Mouse (Mus musculus): ENCODE data around the gene Acvr1.

The Acvr1 gene

DNA sequence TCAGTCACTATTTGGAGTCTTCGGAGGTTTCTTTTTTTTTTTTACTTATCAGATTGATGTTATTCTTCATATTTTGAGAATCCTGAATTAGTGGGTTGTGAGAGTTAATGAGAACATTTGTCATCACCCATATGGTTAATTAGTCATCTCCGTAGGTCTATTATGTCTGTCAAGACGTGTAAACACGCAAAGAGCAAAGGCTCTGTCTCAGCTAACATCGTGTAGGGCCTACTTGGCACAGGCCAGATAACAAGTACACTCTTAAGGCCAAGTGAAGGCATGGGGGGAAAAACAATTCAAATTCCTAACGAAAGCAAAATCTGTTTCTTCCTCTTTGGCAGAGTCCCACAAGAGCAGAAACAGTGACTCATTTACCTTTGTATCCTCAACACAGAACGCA is 178.4 kb downstream of the Acvr1 start:
- peak; percentile 6 for DNase-seq

DNA sequence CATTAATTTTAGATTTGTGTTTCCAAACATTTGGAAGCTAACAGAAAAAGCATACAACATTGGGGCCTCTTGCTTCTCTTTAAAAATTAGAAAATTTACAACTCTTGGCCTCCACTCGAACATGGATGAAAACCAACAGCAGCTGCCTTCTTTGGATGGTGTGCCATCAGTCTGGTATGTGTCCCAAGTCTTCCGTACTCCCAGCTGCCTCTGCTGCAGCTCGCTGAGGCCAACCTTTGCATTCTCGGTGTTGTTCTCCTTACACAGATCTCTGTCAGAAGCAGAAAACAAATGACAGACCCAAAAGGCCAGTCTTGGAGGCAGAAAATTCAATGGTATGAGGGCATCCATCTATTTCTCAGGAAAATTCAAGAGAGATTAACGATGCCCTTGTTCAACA is 186.9 kb downstream of the Acvr1 start:
- DNase-seq: peak; percentile 5

DNA sequence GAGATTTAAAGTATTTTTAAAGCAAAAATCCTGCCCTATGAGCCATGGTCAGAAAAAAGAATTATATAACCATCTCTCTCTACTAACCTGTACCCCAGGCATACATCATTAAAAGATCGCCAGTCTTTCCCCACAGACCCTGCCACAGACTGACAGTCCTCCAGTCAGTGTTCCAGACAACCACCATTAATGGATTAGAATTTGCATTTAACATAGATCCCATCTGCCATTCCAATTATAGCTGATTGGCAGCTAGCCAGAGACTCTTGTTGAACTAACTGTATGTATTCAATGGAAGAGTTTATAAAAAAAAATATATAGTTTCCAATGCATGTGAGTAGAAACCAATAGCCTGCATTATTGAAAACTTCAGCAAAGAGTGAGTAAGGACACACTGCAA is 187.5 kb downstream of the Acvr1 start:
- DNase-seq: peak; percentile 5

DNA sequence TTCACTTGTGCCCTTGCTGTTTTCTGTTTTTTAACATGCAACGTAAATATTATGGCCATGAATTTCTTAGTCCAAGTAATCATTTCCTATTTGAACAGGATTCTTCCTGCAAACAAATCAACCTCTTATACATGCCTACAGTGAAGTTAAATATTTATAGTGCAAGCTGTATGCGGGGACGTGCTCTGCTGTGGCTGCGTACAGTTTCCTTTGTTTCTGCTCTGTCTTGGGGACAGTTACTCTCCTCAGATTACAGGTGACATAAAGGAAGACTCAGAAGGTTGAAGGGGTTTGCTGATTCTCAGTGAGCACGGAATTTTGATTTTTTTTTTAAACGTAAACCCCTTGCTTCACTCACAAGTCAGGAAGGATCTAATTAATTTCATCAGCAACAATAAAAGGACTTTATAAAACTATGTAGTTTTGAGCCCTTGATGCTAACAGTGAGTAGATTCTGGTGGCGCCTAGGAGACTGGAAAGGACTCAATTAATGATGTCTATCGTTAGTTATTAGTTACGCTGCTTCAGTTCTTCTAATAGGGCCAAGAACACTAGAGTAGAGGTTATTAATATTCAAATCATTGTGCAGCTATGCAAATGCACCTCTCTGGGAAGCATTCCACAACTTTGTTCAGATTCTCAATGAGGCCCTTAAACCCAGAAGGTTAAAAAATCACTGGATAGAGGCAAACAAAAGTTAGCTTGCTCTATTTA is 189.4 kb downstream of the Acvr1 start:
- no peak for DNase-seq

DNA sequence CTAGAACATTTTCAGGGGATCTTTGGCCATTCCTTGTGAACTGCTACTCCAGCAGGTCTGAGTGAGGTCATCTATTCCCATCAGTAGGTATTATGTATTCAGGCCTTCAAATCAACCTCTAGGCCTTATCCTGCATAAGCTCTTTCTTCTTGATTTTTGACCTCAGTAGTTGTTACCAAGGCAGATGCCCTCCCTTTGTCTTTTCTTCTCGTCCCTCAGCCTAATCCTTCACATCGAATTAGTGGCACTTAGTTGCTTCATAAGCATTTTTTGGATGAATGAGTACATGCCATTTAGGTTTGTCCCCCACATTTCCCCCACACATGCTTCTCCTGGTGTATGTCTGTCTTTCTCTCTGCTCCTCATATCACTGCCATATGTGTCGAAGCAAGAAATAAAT is 200.8 kb downstream of the Acvr1 start:
- DNase-seq: no peak

DNA sequence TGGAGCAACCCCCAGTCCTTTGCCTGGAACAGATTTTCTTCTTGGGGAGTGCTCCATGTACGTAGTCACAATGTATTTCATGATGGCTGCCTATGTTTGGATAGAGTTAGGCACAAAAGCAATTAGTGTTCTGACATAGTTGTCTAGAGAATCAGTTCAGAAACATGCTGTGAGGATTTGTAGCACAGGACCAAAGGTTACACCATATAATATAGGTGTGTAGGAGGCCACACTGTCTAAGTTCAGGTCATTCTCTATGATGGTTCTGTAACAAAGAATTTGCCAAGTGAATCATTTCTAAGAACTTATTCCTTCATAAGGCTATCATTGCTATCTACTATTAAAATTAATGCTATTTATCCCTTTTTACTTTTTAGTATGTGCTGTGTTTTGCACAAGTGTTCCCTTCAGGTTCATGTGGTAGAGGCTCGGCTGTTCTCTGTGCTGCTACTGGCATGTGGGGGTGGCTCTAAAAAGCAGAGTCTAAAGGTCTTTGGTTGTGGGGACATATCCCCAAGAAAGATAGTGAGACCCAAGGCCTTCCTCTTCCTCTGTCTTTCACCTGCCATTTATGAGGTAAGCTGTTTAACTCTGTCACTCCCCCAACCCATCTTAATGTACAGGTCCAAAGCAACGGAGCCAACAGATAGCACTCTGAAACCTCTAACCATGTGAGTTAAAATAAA is 205.5 kb downstream of the Acvr1 start:
- no peak for DNase-seq

DNA sequence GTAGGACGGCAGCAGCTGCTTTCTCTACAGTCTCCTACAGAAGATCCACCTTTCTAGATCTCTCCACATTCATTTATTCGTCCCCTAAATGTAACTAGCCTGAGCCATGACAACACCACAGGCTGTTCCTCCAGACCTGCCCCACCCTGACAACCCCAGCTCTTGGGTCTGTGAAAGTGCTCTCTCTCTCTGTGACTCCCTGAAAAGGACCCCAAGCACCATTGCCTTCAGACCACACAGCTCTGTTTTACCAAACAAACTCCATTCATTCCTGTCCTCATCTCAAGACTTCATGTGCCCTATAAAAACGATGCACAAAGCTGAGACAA is 208.9 kb downstream of the Acvr1 start:
- no peak for DNase-seq

DNA sequence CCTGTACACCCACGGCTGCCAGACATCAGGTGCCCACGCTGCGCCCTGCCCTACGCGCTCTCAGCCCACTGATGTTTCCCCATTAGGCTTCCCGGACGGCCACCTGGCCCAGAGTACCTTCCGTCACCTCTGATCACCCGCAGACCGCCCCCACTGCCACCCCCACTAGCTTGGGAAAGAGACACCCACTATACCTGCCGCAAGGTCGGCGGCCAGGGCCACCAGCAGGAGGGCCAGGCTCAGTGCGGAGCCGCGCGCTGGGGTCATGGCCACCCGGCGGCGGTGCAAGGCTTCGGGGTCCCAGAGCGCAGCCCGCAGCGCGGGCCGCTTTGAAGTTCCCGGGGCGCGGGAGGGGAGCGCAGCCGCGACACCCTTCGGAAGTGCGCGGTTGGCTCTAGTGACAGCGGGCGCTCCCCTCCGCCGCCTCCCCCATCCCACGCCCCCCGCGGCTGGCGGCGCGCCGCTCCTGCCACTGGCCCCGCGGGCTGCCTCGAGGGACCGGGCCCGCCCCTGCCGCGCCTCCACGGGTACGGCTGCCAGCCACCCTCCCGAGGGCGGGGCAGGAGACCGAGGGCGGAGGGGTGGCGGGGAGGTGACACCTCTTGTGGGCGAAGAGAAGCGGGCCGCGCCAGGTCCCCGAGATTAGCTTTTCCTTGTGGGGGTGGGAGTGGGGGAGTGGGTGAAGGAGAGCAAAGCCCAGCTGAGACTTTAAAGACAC is 209.4 kb downstream of the Acvr1 start, which contains the start of gene Acvr1c:
Gene Acvr1c, minus strand, starts transcription at position 482 of the 718 bp plus-strand sequence.
- peak; percentile 23 for DNase-seq

DNA sequence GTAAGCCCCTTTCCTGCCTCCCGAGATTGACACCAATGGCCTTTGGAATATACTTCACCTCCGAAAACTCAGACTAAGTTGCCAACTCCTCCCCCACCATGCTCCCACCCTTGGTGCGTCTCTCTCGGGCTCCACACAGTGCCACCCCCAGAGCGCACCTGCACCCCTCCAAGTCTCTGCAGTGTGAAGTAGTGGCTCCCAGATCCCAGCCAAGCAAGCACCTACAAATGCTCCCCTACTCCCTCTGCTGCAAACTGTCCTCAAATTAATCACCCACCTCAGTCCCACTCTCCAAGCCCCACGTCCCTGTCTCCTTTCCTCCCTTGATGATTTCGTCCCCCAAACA is 209.9 kb downstream of the Acvr1 start:
- no peak for DNase-seq

DNA sequence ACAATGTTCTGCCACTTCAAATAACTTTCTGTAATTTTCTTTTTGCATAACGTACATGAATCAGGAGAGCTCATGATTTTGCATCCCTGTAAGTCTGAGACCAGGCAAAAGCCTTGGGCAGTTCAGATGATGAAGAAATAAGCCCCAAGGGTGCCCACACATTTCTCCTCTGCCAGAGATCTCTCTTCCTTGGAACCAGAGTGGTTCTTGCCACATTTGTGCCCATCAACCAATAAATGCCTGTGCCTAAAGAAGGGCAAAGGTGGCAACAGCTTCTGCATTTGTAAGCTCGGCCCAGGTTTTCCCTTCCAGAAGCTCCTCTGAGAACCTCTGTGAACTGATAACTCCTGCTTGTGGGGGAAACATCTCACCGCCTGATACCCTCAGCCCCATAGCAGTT is 212.6 kb downstream of the Acvr1 start:
- no peak for DNase-seq

DNA sequence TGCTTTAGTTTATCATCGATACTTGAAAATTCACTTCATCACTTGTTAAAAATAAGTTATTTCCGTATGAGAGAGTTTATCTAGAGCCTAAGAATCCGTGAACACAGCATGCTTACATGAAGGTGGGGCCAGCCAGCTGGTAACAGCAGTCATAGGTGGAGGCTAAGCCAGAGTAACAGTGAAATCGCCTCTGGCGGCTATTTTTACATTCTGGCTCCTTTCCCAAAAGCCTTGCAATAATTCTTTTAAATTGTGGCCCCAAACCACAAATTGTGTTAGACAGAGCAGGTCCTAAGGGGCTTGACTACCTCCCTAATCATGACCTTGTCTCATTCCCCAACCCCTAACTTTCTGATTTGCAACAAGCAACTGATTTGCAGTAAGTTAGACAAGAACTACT is 214.1 kb downstream of the Acvr1 start:
- DNase-seq: no peak

DNA sequence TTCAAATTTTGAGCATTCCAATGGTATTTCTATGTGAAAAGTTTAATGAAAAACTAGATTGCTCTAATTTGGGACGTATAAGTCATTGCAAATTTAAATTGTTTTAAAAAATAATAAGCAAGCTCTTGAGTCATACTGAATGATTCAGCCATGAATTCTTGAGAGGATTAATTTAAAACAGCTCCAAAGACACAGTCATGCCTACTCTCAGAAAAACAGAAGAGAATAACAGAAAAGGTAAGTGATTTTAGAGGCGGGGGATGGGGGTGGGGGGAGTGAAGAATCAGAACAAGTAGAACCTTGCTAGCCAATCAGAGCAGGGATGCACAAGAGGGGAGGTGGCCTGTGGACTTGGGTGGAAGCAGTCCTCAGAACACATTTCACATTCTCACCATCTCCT is 216.3 kb downstream of the Acvr1 start:
- no peak for DNase-seq

All from layer of hippocampus, adult 9-11 months (tissue).